Mouse (Mus musculus) cerebellum, adult 2 months (tissue): ENCODE data around the gene Wdr62. TPM values are rescaled to one million over a fixed set of nuclear protein-coding genes. Genes with fewer than 3 reads are reported as not detected.
"Not testable (repeated sequence)": the region's sequence is repeated elsewhere in the genome, so short reads cannot be mapped to it uniquely, and the experiment has no call there.

Experiments
- DNase-seq, 2 experiments: peaks; one replicate each; pipeline ENCODE4 v3.0.0; 2021
- H3K27ac ChIP-seq: fragments of 200-500 bp; 2 replicates; pipeline ENCODE4 v1.5.1; 2012; ENCODE audit warnings: low read length, control low read depth, inconsistent platforms; ENCODE audit not compliant: insufficient read depth
- H3K27me3 ChIP-seq: fragments of 200-500 bp; 2 replicates; pipeline ENCODE4 v1.6.1; 2012; ENCODE audit warnings: inconsistent platforms, mild to moderate bottlenecking, low read length, moderate library complexity; ENCODE audit not compliant: control insufficient read depth, insufficient read depth
- H3K4me1 ChIP-seq: fragments of 200-500 bp; 2 replicates; pipeline ENCODE4 v1.6.1; 2011; ENCODE audit warnings: low read length; ENCODE audit not compliant: control insufficient read depth, insufficient read depth
- H3K4me3 ChIP-seq: fragments of 200-500 bp; replicated peaks from 2 replicates; pipeline ENCODE3; 2011; ENCODE audit warnings: mild to moderate bottlenecking, low read depth, low read length, control low read depth; ENCODE audit not compliant: insufficient read depth
- CTCF ChIP-seq: fragments of 200-500 bp; IDR thresholded peaks from 2 replicates; pipeline ENCODE4 v1.5.1; 2011; ENCODE audit warnings: low read depth, mild to moderate bottlenecking, control low read depth, low read length, moderate library complexity, borderline replicate concordance; ENCODE audit not compliant: insufficient read depth
- POLR2A ChIP-seq: fragments of 200-500 bp; IDR thresholded peaks from 2 replicates; pipeline ENCODE4 v1.6.1; 2011; ENCODE audit warnings: low read length, control low read depth, borderline replicate concordance; ENCODE audit not compliant: insufficient read depth
- WGBS: fragments of 180-500 bp; shearing (Covaris S2); methylation state at CpG from one replicate; pipeline ENCODE4 v1.1.7; 2018; 5-methylcytosine and 5-hydroxymethylcytosine counted together
- polyA plus RNA-seq: library from polyadenylated mRNA; depleted of rRNA; stranded (reverse); fragments of >200 nt; gene quantifications from 2 replicates; pipeline ENCODE4 v1.2.3, GENCODE M21; 2012

Wdr62 gene
- polyA plus RNA-seq, 1 experiment, result 3.8 TPM

DNA sequence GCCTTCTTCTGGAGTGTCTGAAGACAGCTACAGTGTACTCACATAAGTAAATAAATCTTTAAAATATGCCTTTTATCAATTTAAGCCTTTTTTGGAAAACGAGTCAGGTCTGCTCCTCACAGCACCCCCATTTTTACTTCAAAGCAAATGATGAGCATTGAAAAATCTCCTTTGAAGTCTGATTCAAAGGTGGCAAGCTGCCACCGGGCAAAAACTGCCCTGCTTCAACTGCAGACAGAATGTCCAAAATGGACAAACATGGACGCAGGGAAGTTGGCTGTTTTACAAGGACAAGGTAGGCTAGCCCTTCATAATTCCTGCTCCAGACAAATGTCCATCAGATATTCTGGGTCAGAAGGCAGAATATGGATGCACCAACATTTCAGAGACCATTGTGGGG lies 58.8 kb downstream of the Wdr62 start:
- Histone ChIP-seq H3K4me3 (no peak overlapping the region), H3K27me3 (no peaks in the 10 kb centered on the region), H3K4me1 (peaks cover 6% of the 10 kb centered on the region; the same call in 1 of the 2 replicates), H3K27ac (no peak overlapping the region)
- TF ChIP-seq CTCF, result no peak
- TF ChIP-seq POLR2A, result no peak
- WGBS, result 63% methylated on average over 3 of the region's 3 CpGs
- DNase-seq, result no peak

DNA sequence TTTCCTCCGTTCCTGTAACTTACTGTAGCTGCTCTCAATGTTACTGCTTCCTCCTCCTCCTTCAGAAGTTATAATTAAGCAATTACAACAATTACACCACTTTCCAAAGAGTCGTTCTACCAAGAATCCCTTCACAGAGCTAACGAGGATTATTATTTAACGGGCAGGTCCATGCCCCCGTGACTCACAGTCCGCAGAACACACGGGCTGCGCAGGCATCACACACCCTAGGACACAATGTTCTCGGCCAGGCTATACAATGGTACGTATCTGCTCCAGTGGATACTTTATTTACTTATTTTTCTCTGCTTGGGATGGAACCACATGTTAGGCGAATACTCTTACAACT lies 60.2 kb downstream of the Wdr62 start:
- Histone ChIP-seq H3K27ac (0 out of 2 replicates have a peak overlapping the region, but pooled peaks have one; percentile 26), H3K4me1 (peaks cover 7% of the 10 kb centered on the region; the same call in 1 of the 2 replicates), H3K27me3 (no peaks in the 10 kb centered on the region), H3K4me3 (peak overlapping the region; percentile 53)
- no peak for DNase-seq
- WGBS, result 17% methylated on average over 11 of the region's 11 CpGs
- no peak for TF ChIP-seq CTCF
- no peak for TF ChIP-seq POLR2A

DNA sequence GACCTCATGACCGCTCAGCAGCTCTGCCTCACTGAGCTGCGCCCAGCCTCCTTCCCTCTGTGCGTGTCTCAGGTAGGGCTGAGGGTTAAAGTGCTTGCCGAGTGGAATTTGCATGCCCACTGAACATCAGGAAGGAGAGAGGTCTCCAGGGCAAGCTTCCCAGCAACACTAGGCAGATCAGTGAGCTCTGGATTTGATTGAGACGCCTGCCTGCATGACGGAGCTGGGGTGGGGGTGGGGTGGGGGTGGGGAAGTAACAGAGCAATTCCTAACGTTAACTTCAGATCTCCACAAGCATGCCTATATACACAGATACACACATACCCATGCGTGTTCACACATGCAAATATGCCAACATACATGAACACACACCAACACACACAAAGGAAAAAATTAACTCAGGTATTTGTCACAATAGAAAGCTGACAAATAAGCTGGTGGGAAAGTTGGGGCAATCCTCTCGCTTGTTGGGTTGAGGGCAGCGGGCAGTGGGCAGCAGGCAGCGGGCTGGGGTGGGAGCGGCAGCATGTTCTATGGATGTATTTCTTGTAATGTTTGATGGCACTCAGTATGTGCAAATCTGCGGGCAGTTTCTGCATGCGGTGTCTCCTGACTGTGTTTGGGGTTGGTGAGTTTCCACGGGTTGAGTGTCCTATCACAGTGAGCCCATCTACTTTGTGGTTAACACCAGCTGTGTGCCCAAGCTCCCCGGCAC lies 60.8 kb downstream of the Wdr62 start:
- Histone ChIP-seq H3K27ac (peak overlapping the region; percentile 75), H3K27me3 (no peaks in the 10 kb centered on the region), H3K4me3 (peak overlapping the region; percentile 71), H3K4me1 (peaks cover 7% of the 10 kb centered on the region; the same call in 1 of the 2 replicates)
- 5% methylated on average over 16 of the region's 16 CpGs for WGBS
- DNase-seq, result peak; percentile 58 to 70
- TF ChIP-seq CTCF (no peak), POLR2A (peak; percentile 44; the same call in 1 of the 2 replicates)

DNA sequence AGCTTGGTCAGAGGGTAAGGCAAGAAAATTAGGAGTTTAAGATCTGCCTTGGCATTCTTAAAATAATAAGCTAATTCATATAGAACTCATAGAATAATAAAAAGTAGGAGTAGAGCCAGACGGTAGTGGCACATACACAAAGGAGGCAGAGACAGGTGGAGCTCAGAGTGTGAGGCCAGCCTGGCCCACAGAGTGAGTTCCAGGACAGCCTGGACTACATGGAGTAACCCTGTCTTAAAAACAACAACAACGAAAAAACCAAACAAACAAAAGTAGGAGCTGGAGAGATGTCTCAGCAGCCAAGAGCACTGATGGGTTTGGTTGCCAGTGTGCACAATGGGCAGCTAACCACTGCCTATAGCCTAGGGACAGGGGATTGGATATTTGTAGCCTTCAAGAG lies 62.9 kb downstream of the Wdr62 start:
- no peak for DNase-seq
- no peaks in the 10 kb centered on the region for H3K27me3 ChIP-seq
- H3K27ac ChIP-seq, result no peak overlapping the region
- TF ChIP-seq POLR2A (no peak), CTCF (no peak)
- peaks cover 7% of the 10 kb centered on the region; the same call in 1 of the 2 replicates for H3K4me1 ChIP-seq
- 78% methylated on average over 2 of the region's 2 CpGs for whole genome bisulfite sequencing
- no peak overlapping the region for H3K4me3 ChIP-seq

DNA sequence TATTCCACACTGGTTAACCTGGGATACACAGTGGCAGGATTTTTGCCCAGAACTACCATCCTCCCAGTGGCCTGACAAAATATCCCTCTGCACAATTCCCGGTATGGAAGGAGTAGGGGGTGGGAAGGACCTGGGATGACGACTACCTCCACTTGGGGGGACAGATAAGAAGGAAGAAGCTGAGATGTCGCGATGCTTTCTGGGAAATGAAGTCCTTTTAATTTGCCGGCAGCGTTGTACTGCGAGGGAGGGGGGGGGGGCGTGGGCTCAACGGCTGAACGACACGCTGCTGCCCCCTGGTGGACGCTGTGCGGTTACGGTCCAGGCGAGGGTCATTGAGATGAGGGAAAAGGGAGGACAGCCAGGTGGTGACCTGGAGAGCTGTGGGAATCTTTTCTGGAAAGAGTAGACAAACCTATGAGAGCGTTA lies 63.5 kb downstream of the Wdr62 start:
- Histone ChIP-seq H3K27me3 (no peaks in the 10 kb centered on the region), H3K4me1 (peaks cover 7% of the 10 kb centered on the region; the same call in 1 of the 2 replicates), H3K4me3 (peak overlapping the region; percentile 28), H3K27ac (peak overlapping the region; percentile 35; the same call in 1 of the 2 replicates)
- DNase-seq, result peak; percentile 82 to 83
- 1% methylated on average over 16 of the region's 16 CpGs for WGBS
- TF ChIP-seq POLR2A (peak; percentile 40; the same call in 1 of the 2 replicates), CTCF (peak; percentile 86)

DNA sequence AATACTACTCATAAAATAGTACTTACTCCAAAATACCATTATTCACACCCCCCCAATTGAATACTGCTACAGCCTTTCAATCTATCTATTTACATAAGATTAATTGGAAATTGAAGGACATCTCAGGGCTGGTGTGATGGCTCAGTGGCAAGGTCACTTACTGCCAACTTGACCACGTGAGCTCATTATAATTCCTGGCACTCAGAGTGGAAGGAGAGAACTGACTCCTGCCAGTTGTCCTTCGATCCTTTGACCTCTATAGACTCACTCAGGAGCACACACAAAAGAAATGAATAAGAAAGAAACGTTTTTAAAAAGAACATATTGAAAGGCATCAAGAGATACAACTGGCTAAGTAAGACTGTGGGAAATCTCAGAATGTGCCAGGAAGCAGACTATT lies 64.3 kb downstream of the Wdr62 start:
- Histone ChIP-seq H3K27ac (no peak overlapping the region), H3K4me3 (no peak overlapping the region), H3K27me3 (no peaks in the 10 kb centered on the region), H3K4me1 (peaks cover 7% of the 10 kb centered on the region; the same call in 1 of the 2 replicates)
- no peak for DNase-seq
- TF ChIP-seq CTCF (no peak), POLR2A (no peak)
- 40% methylated on average over 3 of the region's 3 CpGs for WGBS

DNA sequence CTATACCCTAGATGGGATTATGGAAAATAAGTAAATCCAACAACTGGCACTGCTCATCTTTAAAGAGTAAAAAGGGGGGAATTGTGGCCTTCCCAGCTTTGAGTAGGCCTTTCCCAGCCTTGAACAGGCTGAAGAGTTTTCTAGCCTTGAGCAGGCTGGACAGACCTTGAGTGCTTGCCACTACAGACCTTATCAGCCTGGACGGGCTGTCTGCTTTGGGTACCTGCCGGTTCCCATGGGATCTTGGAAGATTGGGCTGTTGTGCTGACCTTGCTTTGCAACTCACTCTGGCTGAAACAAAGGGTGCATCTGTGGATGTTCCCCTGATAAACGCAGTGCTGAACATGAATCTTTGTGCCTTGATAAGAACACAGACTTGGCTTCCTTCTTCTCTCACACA lies 66.3 kb downstream of the Wdr62 start:
- Histone ChIP-seq H3K4me1 (peaks cover 3% of the 10 kb centered on the region; the same call in 1 of the 2 replicates), H3K4me3 (no peak overlapping the region), H3K27ac (no peak overlapping the region), H3K27me3 (no peaks in the 10 kb centered on the region)
- no peak for TF ChIP-seq CTCF
- TF ChIP-seq POLR2A, result no peak
- 92% methylated on average over 3 of the region's 3 CpGs for WGBS
- DNase-seq, result no peak

DNA sequence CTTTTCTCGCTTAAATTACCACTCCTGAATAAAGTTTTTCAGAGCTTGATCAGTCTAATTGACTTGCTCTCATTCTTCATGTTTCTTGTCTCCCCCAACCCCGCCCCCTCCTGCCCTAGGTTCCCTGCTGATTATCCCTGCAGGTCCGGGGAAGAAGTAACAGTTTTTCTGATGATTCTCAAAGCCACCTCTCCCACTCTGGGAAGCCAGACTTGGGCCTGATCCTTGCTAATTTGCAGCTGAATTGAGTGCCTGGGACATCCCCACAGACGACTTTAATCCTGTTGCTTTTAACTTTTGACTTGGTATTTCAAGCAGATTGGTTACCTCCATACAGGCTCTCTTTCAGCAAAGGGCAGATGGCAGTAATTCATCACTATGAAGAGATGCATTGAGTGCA lies 69.2 kb downstream of the Wdr62 start:
- WGBS, result 28% methylated on average over 4 of the region's 4 CpGs
- TF ChIP-seq POLR2A (no peak), CTCF (no peak)
- H3K4me3 ChIP-seq, result no peak overlapping the region
- H3K4me1 ChIP-seq, result no peaks in the 10 kb centered on the region
- H3K27ac ChIP-seq, result no peak overlapping the region
- H3K27me3 ChIP-seq, result no peaks in the 10 kb centered on the region
- no peak for DNase-seq

DNA sequence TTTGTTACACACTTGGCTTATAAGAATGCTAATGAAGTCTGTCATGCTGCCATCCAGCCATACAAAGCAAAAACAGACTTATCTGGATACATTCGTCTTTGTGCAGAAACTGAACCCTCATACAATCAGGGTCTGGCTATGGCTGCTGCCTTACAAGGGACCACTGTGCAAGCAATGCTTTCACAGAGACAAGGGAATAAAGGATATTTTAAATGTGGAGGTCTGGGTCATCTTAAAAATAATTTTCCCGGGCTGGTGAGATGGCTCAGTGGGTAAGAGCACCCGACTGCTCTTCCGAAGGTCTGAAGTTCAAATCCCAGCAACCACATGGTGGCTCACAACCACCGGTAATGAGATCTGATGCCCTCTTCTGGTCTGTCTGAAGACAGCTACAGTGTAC lies 73.9 kb downstream of the Wdr62 start:
- DNase-seq, H3K4me3 ChIP-seq: not testable (repeated sequence)
- 61% methylated on average over 5 of the region's 5 CpGs for WGBS

More for the DNA sequence above, 73.9 kb downstream of the Wdr62 start:
- not testable (repeated sequence) for H3K27me3 ChIP-seq, H3K27ac ChIP-seq, H3K4me1 ChIP-seq
